Mouse (Mus musculus) adrenal gland, postnatal 36 days (tissue): ENCODE data around the gene Ninj2. TPM values are rescaled to one million over a fixed set of nuclear protein-coding genes. Genes with fewer than 3 reads are reported as not detected.
"Not testable (repeated sequence)": the region's sequence is repeated elsewhere in the genome, so short reads cannot be mapped to it uniquely, and the experiment has no call there.

Experiments used
- DNase-seq, 2 experiments: peaks; one replicate each; pipeline ENCODE4 v3.0.0; 2021; ENCODE audit warnings: mixed read lengths in 1 of 2
- long read RNA-seq, 2 experiments: library from polyadenylated mRNA; stranded (forward); transcript quantifications; one replicate each; pipeline ENCODE4 v2.0.0; 2021; ENCODE audit warnings: borderline sequencing depth in 2 of 2
- total RNA-seq, 2 experiments: library from RNA; stranded (reverse); gene quantifications; 2 replicates each; pipeline ENCODE4 v1.2.3; 2021

Ninj2 gene
- not detected for total RNA-seq
- long read RNA-seq, experiment 1: 0 reads
- long read RNA-seq, experiment 2: 0 reads

- no peak for DNase-seq
Observed at GRCm38 (mm10) chr6:120093100-120093499, at the start of gene Ninj2. TSS of gene Ninj2 (plus strand) at chr6:120093350.

GRCm38 (mm10) chr6:120045406-120045805, 47.7 kb upstream of the Ninj2 start:
- no peak for DNase-seq

- DNase-seq: no peak
Observed at GRCm38 (mm10) chr6:120047705-120048292, 45.4 kb upstream of the Ninj2 start.

GRCm38 (mm10) chr6:120054412-120054811, 38.7 kb upstream of the Ninj2 start:
- DNase-seq: no peak

GRCm38 (mm10) chr6:120055666-120056540, 37.2 kb upstream of the Ninj2 start:
- no peak for DNase-seq

GRCm38 (mm10) chr6:120062934-120063333, 30.2 kb upstream of the Ninj2 start:
- no peak for DNase-seq

GRCm38 (mm10) chr6:120064627-120065026, 28.5 kb upstream of the Ninj2 start:
- no peak for DNase-seq

GRCm38 (mm10) chr6:120065552-120066177, 27.5 kb upstream of the Ninj2 start:
- DNase-seq: no peak

- DNase-seq: no peak
Observed at GRCm38 (mm10) chr6:120069546-120069945, 23.6 kb upstream of the Ninj2 start.

- no peak for DNase-seq
Observed at GRCm38 (mm10) chr6:120072630-120073029, 20.5 kb upstream of the Ninj2 start.

- no peak for DNase-seq
Observed at GRCm38 (mm10) chr6:120076619-120077450, 16.3 kb upstream of the Ninj2 start.

GRCm38 (mm10) chr6:120079547-120079946, 13.6 kb upstream of the Ninj2 start:
- no peak for DNase-seq

- DNase-seq: no peak
Observed at GRCm38 (mm10) chr6:120081516-120081915, 11.6 kb upstream of the Ninj2 start.

GRCm38 (mm10) chr6:120082251-120082950, 10.7 kb upstream of the Ninj2 start:
- DNase-seq: no peak

- DNase-seq: no peak
Observed at GRCm38 (mm10) chr6:120082951-120083411, 10.2 kb upstream of the Ninj2 start.

GRCm38 (mm10) chr6:120083442-120083841, 9.7 kb upstream of the Ninj2 start:
- DNase-seq: no peak

GRCm38 (mm10) chr6:120084983-120085382, 8.2 kb upstream of the Ninj2 start:
- DNase-seq: no peak

GRCm38 (mm10) chr6:120085832-120086231, 7.3 kb upstream of the Ninj2 start:
- no peak for DNase-seq

- not testable (repeated sequence) for DNase-seq
Observed at GRCm38 (mm10) chr6:120087041-120087440, 6.1 kb upstream of the Ninj2 start.

GRCm38 (mm10) chr6:120090712-120091248, 2.4 kb upstream of the Ninj2 start:
- no peak for DNase-seq

- DNase-seq: no peak
Observed at GRCm38 (mm10) chr6:120091956-120092355, 1.2 kb upstream of the Ninj2 start.
